Mouse (Mus musculus) kidney, adult 18-20 months (tissue): ENCODE measurements around the gene Slc6a17.
A peak's percentile ranks its signal among the peaks of the same experiment; 100 is the strongest.

Source experiments
- DNase-seq: peaks from one replicate; pipeline ENCODE4 v3.0.0; 2021

Slc6a17 gene

DNA sequence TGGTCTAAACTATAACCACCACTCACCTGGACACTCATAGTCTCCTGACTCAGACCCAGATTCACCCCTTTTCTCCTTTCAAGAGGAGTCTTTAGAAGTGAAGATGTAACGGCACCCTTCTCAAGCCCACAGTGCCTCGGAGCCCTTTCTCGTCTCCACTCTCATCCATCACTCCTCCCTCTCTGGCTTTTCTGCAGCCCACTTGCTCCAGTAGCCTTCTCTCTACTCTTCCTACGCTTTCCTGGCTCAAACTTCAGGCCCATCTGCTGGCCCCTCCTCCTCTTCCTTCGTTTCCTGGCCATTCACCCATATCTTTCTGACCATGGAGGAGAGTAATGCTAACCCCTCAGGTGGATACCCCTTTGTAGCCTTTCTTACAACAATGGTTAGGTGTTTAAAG, 3.1 kb upstream of the Slc6a17 start:
- DNase-seq, result no peak

DNA sequence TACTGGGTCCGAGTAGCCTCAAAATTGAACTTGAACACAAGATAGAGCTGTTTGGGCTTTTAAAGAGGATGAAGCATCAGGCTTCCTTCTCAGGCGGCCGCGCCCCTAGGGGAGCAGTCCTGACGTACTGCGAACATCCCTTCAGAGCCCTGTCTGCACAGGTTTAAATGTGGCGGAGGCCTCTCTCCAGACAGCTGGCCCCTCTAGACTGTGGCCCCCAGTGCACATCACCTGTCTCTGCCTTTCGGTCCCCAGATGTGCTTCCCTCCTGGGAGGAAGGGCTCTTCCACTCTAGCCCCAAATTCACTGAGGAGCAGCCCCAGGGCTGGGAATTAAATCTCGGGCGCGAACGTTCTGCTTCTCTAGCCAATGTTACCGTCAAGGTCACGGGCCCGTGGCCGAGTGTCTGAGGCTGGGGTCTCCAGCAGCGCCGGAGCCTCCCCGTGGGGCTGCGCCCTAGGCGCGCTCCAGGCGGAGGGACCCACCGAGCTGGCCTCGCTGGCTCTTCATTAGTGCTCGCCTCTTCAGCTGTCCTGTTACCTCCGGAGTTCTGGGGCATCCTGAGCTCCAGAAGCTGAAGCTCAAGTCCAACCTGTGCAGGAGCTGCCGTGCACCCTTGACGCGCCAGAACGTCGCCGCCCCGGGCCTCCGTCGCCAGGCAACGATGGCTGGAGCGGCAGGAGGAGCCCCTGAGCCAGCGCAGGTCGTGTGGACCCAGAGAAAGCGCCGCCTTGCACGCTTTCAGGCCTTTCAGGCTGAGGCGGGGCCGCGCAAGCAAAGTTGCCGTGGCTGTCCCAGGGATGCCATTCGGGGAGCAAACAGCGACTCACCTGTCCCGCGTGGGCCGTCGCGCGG, 815 bp downstream of the Slc6a17 start:
- DNase-seq, result peak; percentile 56

DNA sequence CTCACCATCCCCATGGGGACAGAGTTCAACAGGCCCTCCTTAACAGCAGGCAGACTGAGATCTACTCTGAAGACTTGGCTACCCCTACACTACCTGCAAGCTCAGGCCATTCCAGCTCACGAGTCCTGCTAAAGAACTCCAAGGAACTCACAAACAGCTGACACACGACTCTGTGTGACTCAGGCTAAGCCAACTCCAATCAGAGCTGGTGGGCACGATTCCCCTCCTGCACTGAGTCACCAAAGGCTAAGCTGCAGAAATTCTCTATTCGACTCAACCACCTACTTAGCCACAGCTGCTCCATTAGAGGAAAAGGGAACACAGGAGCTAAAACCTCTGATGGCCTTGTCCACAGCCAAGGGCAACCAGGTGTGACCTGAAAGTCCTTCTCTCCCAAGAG, 1.8 kb downstream of the Slc6a17 start:
- no peak for DNase-seq

DNA sequence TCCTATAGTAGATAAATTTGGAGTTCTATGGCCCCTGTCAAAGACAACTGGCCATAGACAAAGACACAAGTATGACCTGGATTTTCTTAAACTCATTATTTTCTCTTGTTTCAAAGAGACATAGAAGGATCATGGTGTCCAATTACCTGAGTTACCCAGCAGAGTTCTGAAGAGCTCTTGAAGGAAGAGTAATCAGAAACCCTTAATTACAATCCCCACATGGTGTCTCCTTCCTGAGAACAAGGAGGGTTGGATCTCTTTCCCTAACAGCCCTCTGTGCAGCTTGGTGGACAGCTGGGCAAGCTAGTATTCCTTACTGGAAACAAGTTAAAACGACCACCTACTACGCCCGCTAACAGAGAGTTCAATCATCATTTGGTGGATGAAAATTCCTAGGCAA, 6.4 kb downstream of the Slc6a17 start:
- DNase-seq, result no peak

DNA sequence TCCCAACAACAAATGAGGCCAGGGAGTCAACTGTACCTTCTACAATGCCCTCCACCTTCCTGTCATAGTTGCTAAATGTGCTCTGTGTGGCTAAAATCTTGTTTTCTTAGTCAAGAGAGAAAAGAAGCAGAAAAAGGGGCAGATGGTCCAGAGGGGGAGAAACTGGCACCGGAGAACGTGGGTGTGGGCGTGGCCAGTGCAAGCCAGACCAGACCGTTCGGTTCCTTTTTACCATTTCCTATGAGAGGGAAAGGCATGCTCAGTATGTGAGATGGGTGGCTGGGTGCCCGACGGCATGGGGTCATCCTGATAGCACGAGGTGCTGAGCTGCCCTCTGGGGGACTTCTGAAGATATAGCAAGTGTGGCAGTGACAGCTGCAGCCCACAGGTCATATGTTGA, 9.1 kb downstream of the Slc6a17 start:
- DNase-seq, result no peak

DNA sequence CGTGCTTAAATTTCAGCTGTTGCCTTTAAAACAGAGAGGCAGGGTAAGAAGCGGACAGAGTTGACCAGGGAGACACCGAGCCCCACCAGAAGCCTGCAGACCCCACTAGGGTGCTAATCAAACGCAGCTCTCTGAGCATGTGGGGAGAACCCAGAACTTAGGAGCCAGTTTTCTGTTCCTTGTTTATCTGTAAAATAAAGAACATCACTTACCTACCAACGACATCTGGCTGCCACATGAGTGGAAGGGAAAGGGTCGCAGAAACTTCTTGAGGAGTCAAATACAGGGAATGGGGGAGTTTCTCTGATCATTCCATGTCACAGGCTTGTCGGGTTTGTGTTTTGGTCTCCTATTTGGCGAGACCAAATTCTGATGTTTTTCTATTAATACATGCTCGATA, 9.9 kb downstream of the Slc6a17 start:
- DNase-seq, result no peak

DNA sequence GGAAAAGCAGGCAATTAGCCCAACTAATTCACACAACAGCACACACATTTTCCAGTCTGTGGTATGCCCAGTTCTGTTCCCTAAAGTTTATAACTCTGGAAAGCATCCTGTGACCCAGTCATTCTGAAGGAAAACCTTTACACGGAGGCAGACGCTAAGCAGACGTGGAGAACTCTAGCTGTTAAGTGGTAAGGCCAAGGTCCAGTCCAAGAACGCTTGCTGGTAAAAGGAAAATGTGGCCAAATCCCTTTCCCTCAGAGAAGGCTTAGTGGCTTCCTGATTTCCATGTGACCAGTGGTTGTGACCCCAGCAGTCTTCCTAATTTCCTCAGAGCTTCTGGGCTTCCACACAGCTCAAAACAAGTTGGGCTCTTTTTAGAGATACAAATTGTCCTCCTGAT, 11.3 kb downstream of the Slc6a17 start:
- peak; percentile 40 for DNase-seq

DNA sequence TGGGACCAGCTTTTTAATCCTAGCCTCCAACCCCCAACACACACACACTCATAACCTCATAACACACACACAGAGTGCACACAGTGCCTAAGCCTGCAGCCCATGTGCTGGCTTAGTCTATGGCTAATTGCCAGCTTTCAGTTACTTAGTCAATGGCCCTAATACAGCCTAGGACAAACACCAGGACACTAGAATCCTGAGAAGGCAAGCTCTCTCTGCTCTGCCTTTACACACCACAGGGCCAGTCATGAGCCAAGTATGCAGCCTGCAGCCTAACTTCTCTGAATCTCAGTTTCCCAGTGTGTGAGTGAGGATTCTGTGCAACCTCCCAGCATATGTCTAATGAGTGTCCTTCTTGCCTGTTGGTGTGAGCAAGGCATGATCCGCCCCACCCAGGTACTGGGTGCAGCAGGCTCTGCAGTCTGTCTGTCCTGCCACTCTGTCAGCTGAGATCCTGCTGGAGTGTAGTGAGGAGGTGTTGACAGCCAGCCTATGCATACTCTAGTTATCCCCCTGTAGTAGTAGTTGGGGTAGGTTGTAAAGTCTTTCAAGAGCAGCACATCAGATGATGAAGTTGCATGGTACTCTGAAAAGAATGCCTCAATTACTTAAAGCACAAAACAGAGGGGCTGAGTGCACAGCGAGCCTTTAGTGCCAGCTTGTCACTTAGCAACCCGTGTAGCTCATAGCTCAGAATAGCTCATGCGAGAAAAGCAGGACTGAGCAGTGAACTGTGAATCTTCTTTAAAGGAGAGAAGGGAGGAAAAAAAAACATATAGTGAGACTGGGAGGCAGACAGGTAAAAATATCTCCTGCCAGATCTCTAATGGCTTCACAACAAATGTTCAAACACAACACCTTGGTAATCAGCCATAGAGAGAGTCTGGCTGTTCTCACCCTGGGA, 12.1 kb downstream of the Slc6a17 start:
- DNase-seq, result peak; percentile 36

DNA sequence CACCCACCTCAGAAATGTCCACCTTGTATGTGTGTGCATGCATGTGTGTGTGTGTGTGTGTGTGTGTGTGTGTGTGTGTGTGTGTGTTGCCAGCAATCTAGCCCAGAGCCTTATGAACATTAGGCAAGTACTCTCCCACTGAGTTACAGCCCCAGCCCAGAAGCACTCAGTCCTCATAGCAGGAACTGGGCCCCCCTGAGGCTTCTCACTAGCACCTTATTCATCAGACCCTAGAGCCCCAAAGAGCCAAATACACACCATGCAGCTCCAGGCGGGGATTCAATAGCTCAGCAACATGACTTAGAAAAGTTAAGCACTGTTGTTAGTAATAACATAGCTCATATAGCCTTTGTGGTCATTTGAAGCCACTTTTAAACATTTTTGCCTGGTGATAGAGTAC, 13.3 kb downstream of the Slc6a17 start:
- no peak for DNase-seq

DNA sequence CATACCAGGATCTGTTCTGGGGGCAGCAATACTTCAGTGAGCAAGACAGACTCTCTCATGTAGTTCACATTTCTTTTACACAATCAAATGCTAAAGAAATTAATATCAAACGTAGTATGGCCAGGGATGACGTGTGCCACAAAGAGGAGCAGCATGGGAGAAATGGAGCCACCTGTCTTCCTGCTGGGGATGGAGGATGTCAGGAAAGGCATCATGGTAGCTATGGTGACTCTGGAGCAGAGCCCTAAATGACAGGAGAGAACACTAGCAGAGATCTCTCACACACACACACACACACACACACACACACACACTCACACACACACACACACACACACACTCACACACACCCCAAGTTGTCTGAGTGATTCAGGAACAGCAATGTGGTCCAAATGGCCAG, 14.1 kb downstream of the Slc6a17 start:
- no peak for DNase-seq

DNA sequence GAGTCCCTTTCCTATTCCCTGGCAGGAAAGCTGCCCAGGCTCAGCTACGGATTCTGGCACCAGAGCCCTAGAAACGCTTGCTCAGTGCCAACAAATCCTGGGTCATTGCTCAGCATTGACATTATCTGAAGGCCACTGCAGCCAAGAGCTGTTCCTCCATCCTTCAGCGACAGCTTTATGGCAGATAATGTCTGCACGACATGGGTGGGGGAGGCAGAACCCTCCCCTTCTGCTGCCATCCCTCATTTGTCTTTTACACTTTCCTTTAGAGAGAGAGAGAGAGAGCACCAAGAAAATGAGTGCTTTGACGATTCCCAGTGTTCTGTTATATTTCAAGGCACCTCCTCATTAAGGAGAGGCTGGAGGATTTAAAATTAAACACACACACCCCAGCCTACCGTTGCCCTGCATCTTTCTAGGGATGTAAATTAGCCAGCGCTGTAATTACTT, 16.1 kb downstream of the Slc6a17 start:
- peak; percentile 17 for DNase-seq

DNA sequence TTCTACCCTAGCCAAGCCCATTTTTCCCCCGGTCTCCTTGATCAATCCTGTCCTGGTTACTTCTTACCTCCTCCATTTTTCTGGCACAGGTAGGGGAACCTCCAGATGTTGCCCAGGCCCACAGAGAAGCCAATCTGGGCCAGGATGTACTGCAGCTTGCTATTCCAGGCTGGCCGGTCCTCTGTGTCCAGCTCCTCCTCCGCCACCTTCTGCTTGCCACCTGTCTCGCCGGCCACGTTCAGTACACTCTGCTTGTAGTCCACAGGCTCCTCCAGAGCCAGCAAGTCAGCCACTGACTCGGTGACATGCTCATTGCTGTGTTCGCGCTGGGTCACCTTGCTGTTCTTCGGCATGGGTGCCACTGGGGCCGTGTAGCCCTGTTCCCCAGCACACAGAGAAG, 17.5 kb downstream of the Slc6a17 start:
- DNase-seq, result no peak

DNA sequence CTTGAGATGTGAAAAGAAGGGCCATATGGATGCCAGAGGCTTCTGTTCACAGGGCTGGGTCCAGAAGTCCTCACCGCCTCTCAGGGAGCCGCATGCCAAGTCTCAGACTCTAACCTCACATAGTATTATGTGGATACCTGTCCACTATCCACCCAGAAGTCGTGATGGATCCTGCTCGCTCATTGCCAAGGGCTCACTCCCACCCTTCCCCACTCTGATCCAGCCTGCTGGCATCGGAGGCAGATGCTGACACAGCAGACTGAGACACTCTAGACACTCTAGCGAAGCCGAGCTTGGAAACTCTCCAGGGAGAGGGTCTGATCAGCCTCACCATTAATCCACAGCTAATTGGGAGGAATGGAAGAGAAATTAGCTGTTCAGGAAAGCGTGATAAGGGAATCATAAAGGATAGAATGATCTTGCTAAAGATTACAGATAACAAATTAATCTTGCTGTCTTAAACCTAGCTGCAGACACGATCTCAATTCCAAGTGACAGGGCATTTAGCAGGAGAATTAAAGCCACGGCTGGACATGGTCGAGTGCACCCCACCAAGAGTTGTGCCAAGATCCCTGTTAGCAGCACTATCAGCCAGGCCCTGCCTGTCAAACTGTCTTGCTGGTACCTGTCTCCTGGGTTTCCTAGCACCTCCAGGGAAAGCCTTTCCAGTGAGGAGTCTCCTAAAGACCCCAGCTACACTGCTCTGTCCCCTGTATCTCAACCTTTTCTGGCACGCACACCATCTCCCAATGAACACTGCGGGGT, 21.6 kb downstream of the Slc6a17 start:
- peak; percentile 25 for DNase-seq

DNA sequence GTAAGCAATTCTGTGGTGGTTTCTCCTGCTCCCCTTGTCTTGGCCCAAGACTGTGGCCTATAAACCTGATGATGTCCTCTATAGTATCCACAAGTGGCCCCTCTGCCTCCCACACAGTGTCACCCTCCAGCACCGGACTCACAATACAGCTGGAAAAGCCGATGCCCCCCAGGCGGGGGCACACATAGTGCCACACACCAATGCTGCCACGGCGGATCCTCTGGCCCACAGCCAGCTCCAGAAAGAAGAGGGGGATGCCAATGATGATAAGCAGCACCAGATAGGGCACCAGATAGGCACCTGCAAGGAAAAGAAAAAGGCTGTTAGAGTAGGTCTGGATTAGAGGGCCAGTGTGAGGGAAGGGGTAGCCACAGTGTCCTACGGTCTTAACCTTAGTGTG, 22.3 kb downstream of the Slc6a17 start:
- no peak for DNase-seq

DNA sequence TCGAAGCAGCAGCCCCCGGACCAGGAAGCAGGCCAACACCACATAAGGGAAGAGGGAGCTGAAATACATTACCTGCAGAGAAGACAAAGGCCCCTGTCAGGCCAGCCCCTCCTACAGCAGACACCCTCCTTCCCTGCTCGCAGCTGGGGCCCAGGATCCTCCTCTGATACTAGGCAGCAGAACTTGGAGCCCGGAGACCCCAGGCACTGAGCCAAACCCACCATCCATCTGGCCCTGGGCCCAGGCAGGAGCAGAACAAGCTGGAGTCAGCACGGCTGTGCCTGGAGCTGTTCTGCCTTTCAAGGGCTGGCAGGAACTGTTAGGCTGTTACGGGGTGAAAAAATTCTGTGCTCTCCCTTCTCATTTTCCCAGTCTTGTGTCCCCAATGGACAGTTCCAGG, 26.4 kb downstream of the Slc6a17 start:
- DNase-seq, result peak; percentile 17

DNA sequence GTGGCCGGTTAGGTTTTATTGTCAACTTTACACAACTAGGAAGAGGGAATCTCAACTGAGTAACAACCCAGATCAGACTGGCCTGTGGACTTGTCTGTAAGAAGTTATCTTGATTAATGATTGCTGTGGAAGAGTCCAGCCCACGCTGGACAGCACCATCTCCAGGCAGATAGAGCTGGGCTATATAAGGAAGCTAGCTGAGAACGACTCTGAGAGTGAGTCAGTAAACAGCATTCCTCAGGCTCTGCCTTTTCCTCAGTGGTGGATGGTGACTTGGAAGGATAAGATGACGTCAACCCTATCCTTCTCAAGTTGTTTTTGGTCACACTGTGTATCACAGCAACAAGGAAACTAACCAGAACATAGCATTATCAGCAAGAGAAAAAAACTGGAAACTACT, 29.2 kb downstream of the Slc6a17 start:
- DNase-seq, result no peak

DNA sequence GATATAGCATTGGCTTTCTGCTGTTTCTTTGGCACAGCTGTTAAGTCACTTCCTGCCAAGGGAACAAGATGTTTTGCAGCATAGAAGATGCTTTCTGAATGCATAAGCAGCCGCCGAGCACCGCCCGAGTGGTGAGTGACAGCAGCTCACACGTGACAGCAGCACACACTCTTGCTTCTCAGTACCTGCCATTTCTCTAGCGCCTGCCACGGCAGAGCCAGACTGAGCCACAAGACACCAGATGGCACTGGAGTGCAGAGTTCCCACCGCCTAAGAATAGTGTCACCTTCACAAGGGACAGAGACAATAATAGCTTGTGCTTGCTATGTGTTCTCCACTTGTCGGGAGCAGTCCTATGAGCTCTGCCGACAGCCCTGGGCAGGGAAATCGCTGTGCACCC, 34.5 kb downstream of the Slc6a17 start:
- DNase-seq, result peak; percentile 18

DNA sequence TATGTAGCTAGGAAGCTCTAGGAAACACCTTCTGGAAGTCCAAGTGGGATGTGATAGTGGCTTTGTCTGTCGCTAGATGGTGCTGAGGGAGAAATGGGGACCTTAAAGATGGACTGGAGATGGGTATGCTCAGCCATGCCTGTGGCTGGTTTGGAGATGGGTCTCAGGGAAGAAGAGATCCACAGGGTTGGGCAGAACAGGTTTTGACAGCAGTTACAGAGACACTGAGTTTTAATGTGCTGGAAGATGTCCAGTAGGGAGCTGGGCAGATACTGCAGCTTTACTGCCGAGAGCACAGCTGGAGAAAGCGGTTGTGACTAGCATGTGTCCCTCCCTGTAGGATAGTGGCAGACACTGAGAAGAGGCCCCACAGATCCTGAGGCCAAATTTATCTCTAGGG, 37.2 kb downstream of the Slc6a17 start:
- DNase-seq, result no peak

DNA sequence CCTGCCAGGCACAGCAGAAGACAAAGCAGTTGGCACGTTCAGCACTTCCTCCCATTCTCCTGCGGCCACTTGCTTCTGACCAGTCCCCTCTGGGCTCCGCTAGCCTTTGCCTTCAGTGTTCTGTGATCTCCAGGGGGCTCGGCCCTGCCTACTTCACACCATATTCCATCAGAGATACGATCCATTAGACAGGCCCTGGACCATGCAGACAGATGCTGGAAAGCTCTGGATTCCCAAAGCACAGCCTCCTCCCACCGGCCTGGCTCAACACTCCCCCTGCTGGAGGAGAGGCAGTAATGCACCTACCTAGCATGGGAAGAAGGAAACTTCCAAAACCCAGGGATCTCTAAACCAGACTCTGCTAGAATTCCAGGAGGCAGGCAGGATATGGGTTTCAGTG, 45.6 kb downstream of the Slc6a17 start:
- DNase-seq, result peak; percentile 28

DNA sequence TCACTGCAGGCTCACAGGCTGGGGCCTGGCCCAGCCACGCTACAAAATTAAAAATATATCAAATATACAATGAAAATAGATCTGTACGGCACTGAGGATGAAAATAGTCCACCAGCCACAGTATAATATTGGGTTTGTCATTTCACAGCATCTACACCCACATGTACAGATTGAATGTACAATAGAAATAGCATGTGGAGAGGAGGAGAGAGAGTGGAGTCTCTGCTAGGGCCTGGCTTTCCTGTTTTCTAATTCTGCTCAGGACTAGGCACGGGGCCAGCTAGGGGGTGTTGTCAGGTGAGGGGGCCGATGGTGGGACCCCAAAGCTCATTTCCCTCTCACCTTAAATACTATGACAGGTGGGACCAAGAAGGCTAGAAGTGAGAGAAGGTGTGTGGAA, 48.8 kb downstream of the Slc6a17 start:
- no peak for DNase-seq

DNA sequence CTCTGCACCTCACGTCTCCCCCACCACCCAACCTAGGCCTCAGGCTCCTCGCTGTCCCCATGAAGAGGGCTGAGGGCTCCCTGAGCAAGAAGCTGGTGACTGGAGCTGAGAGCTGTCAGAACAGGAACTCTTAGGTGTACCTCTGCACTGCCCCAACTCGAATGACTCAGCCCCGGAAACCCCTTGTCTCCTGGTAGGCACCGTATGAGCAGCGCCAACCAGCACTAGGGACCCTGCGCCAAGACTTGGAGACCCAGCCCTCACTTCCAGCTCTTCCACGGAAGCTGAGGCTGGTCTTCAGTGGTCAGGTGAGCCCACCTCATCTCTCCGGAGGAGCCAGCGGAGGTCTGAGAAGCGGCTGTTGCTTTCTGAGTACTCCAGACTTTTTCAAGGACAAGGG, 49.7 kb downstream of the Slc6a17 start:
- DNase-seq, result no peak

DNA sequence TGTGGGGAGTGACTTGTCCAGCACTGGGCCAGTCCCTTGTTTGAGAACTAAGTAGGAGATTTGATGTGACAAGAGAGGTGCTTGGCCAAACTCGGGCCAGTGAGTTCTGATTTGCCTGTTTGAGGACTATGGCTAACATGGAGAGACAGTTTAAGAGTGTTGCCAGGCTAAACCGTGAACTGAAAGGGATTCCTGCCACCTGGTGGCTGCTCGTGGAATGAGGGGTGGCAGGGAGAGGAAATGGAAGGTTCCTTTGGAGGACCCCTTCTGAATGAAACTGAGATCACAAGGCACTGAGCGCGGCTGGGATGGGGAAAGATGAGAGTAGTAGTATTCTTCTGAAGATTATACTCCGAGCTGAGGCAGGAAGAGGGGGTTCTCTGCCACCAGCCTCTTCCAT, 51.2 kb downstream of the Slc6a17 start:
- peak; percentile 78 for DNase-seq

DNA sequence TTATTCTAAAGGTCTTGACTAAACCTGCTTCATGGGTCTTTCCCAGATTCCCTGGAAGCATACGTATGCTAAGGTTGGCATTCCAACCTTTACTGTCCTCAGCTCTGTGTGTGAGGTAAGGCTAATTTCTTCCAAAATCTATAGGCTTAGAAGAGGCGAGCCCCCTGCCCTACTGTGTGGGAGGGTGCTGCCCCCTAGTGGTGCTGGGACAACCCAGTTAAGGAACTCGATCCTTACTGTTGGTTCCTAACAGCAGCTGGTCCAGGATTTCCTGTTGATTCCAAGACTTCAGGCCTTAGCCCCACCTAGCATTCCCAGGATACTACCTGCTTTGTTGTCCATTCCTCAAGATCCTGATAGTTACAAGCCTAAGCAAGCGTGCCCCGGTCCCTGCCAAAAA, 55.7 kb downstream of the Slc6a17 start:
- peak; percentile 69 for DNase-seq
